Mouse (Mus musculus): ENCODE data around the gene Dcaf7.

Gene Dcaf7

GRCm38 (mm10) chr11:106045780-106046179 lies 9.1 kb downstream of the Dcaf7 start:
- DNase-seq: no peak

- no peak for DNase-seq
Measured at GRCm38 (mm10) chr11:106046584-106046983, 9.9 kb downstream of the Dcaf7 start.

- DNase-seq: no peak
Measured at GRCm38 (mm10) chr11:106053921-106054320, 17.2 kb downstream of the Dcaf7 start.

GRCm38 (mm10) chr11:106054600-106054999 lies 17.9 kb downstream of the Dcaf7 start:
- DNase-seq: no peak

- DNase-seq: no peak
Measured at GRCm38 (mm10) chr11:106055341-106055740, 18.7 kb downstream of the Dcaf7 start.

GRCm38 (mm10) chr11:106056819-106057491 lies 20.3 kb downstream of the Dcaf7 start:
- DNase-seq: no peak

- no peak for DNase-seq
Measured at GRCm38 (mm10) chr11:106058020-106058419, 21.3 kb downstream of the Dcaf7 start.

GRCm38 (mm10) chr11:106060549-106060948 lies 23.9 kb downstream of the Dcaf7 start:
- DNase-seq: no peak

- no peak for DNase-seq
Measured at GRCm38 (mm10) chr11:106061311-106061710, 24.6 kb downstream of the Dcaf7 start.

GRCm38 (mm10) chr11:106063756-106064155 lies 27.1 kb downstream of the Dcaf7 start:
- DNase-seq: no peak

- no peak for DNase-seq
Measured at GRCm38 (mm10) chr11:106065073-106065922, 28.6 kb downstream of the Dcaf7 start.

- peak; percentile 95 to 96 for DNase-seq
Measured at GRCm38 (mm10) chr11:106065923-106066571, 29.4 kb downstream of the Dcaf7 start, which contains the start of gene Taco1. Gene Taco1, plus strand, starts transcription at chr11:106066061.

GRCm38 (mm10) chr11:106066616-106067015 lies 29.9 kb downstream of the Dcaf7 start:
- peak; percentile 51 to 69 for DNase-seq

GRCm38 (mm10) chr11:106073774-106074173 lies 37.1 kb downstream of the Dcaf7 start:
- no peak for DNase-seq

GRCm38 (mm10) chr11:106076321-106076720 lies 39.6 kb downstream of the Dcaf7 start:
- peak; percentile 70 to 71 for DNase-seq

- peak; percentile 99 to 100 for DNase-seq
Measured at GRCm38 (mm10) chr11:106083708-106084701, 47.3 kb downstream of the Dcaf7 start, which contains the start of gene Map3k3. Gene Map3k3, plus strand, starts transcription at chr11:106084613.

- peak; percentile 70 to 78 for DNase-seq
Measured at GRCm38 (mm10) chr11:106084911-106085561, 48.4 kb downstream of the Dcaf7 start.

GRCm38 (mm10) chr11:106098223-106098622 lies 61.6 kb downstream of the Dcaf7 start:
- DNase-seq: no peak

- DNase-seq: peak in 1 of 2 experiments; percentile 10
Measured at GRCm38 (mm10) chr11:106102866-106103265, 66.2 kb downstream of the Dcaf7 start.

- DNase-seq: no peak
Measured at GRCm38 (mm10) chr11:106106047-106106587, 69.4 kb downstream of the Dcaf7 start.

Measured in cerebellum, adult 18-20 months (tissue).